Mouse (Mus musculus) neural tube, embryonic 14.5 days (tissue): ENCODE measurements around the gene Nemf. TPM values are rescaled to one million over a fixed set of nuclear protein-coding genes. Genes with fewer than 3 reads are reported as not detected.

Experiments used
- ATAC-seq: fragments of 200-750 bp; cut with Nextera tagmentation; 2 replicates; pipeline ENCODE4 v1.8.0; 2017; ENCODE audit warnings: low read depth, mild to moderate bottlenecking, moderate TSS enrichment, moderate library complexity
- H3K27ac ChIP-seq: fragments of 300-500 bp; sonication (generic); 2 replicates; pipeline ENCODE4 v1.5.1; 2014; ENCODE audit warnings: low read depth, mild to moderate bottlenecking, control low read depth, low read length, moderate library complexity, mixed read lengths
- H3K27me3 ChIP-seq: fragments of 300-500 bp; sonication (generic); 2 replicates; pipeline ENCODE4 v1.6.1; 2014; ENCODE audit warnings: low read length; ENCODE audit not compliant: control insufficient read depth, insufficient read depth
- H3K36me3 ChIP-seq: fragments of 300-500 bp; sonication (generic); 2 replicates; pipeline ENCODE4 v1.6.1; 2014; ENCODE audit warnings: low read length, mixed read lengths; ENCODE audit not compliant: control insufficient read depth, insufficient read depth
- H3K4me1 ChIP-seq: fragments of 300-500 bp; sonication (generic); 2 replicates; pipeline ENCODE4 v1.6.1; 2014; ENCODE audit warnings: low read length; ENCODE audit not compliant: control insufficient read depth, insufficient read depth
- H3K4me2 ChIP-seq: fragments of 300-500 bp; sonication (generic); 2 replicates; pipeline ENCODE4 v1.6.1; 2014; ENCODE audit warnings: mild to moderate bottlenecking, low read depth, low read length, control low read depth
- H3K4me3 ChIP-seq: fragments of 300-500 bp; sonication (generic); 2 replicates; pipeline ENCODE4 v1.5.1; 2014; ENCODE audit warnings: low read depth, low read length, control low read depth, mixed read lengths
- H3K9ac ChIP-seq: fragments of 300-500 bp; sonication (generic); replicated peaks from 2 replicates; pipeline ENCODE4 v1.6.1; 2014; ENCODE audit warnings: low read depth, mild to moderate bottlenecking, control low read depth, low read length, mixed read lengths
- H3K9me3 ChIP-seq: fragments of 300-500 bp; sonication (generic); 2 replicates; pipeline ENCODE4 v1.6.1; 2016; ENCODE audit warnings: low read length; ENCODE audit not compliant: control insufficient read depth
- WGBS: fragments of 180-500 bp; shearing (Covaris S2); extraction: QIAGEN DNeasy Blood & Tissue Kit; methylation state at CpG from one replicate; pipeline ENCODE4 v1.1.7; 2014; 5-methylcytosine and 5-hydroxymethylcytosine counted together
- microRNA-seq: library from miRNA; unstranded; fragments of <30 nt; microRNA quantifications from one replicate; pipeline ENCODE4, GENCODE M21; 2016
- polyA plus RNA-seq: library from polyadenylated mRNA; unstranded; fragments of >200 nt; fragmentation: Nextera tagmentation; extraction: Ambion mirVana; gene quantifications from 2 replicates; pipeline ENCODE4 v1.2.1, GENCODE M21; 2014

Nemf gene
- polyA plus RNA-seq, 1 experiment from 2014 or later = 97.2 TPM

GRCm38 (mm10) chr12:69265031-69265430 lies 91.9 kb downstream of the Nemf start:
- Histone ChIP-seq H3K4me3 (no peak overlapping the region), H3K9me3 (no peaks in the 10 kb centered on the region), H3K36me3 (no peaks in the 10 kb centered on the region), H3K27me3 (no peaks in the 10 kb centered on the region), H3K9ac (no peak overlapping the region), H3K4me1 (no peaks in the 10 kb centered on the region), H3K27ac (no peak overlapping the region), H3K4me2 (no peak overlapping the region)
- no peak for ATAC-seq
- 92% methylated on average over 3 of the region's 3 CpGs for WGBS

DNA sequence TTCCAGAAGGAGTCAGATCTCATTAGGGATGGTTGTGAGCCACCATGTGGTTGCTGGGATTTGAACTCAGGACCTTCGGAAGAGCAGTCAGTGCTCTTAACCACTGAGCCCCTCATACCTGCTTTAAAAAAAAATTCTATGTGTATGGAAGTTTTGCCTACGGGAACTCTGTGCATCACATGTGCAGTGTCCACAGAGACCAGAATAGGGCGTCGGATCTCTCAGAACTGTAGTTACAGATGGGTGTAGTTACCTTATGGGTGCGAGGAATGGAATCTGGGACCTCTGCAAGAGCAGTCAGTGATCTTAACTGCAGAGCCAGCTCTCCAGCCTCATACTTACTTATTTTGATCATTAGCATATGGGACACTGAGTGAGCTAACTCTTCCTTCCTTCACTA lies 94.7 kb downstream of the Nemf start:
- Histone ChIP-seq H3K4me1 (no peaks in the 10 kb centered on the region), H3K9ac (no peak overlapping the region), H3K4me2 (no peak overlapping the region), H3K27ac (no peak overlapping the region), H3K4me3 (no peak overlapping the region), H3K27me3 (no peaks in the 10 kb centered on the region), H3K9me3 (no peaks in the 10 kb centered on the region), H3K36me3 (no peaks in the 10 kb centered on the region)
- no peak for ATAC-seq
- 93% methylated on average over 5 of the region's 5 CpGs for WGBS

Small RNA genes lying within 50 kb of the gene (microRNA-seq; reads per million reads assigned to microRNA genes)
- not detected for gene Gm47299
- not detected for gene Gm47305

Other genes starting within 250 kb of the Nemf start
- gene Rps29, start 198.0 kb downstream of the Nemf start, polyA plus RNA-seq = 997 and 1,030 TPM in 2 replicates
- gene Lrr1, start 188.4 kb downstream of the Nemf start, polyA plus RNA-seq = 1.6 and 1.8 TPM in 2 replicates
- 381 and 387 TPM in 2 replicates for gene Rpl36al, start 173.1 kb downstream of the Nemf start, polyA plus RNA-seq
- 36.8 and 40.5 TPM in 2 replicates for gene Mgat2, start 173.0 kb downstream of the Nemf start, polyA plus RNA-seq
- gene Gm49383, start 160.1 kb downstream of the Nemf start, polyA plus RNA-seq = 9.9 and 11.8 TPM in 2 replicates
- gene Dnaaf2, start 158.7 kb downstream of the Nemf start, polyA plus RNA-seq = 6.8 and 7.3 TPM in 2 replicates
- gene Gm49384, start 152.9 kb downstream of the Nemf start, polyA plus RNA-seq = 9.0 and 9.1 TPM in 2 replicates
- 3.4 and 5.4 TPM in 2 replicates for gene Pole2, start 129.0 kb downstream of the Nemf start, polyA plus RNA-seq
- 13.7 and 20.1 TPM in 2 replicates for gene Klhdc1, start 116.0 kb downstream of the Nemf start, polyA plus RNA-seq
- gene Klhdc2, start 60.5 kb downstream of the Nemf start, polyA plus RNA-seq = 296 and 305 TPM in 2 replicates
- 29.3 and 30.4 TPM in 2 replicates for gene Arf6, start 15.0 kb upstream of the Nemf start, polyA plus RNA-seq
- 1.0 and 1.3 TPM in 2 replicates for gene Gm9887, start 15.3 kb upstream of the Nemf start, polyA plus RNA-seq
- 22.3 and 26.1 TPM in 2 replicates for gene Vcpkmt, start 225.9 kb upstream of the Nemf start, polyA plus RNA-seq